ENCODE assay signal across 18 mouse cellular contexts in the genomic region with DNA sequence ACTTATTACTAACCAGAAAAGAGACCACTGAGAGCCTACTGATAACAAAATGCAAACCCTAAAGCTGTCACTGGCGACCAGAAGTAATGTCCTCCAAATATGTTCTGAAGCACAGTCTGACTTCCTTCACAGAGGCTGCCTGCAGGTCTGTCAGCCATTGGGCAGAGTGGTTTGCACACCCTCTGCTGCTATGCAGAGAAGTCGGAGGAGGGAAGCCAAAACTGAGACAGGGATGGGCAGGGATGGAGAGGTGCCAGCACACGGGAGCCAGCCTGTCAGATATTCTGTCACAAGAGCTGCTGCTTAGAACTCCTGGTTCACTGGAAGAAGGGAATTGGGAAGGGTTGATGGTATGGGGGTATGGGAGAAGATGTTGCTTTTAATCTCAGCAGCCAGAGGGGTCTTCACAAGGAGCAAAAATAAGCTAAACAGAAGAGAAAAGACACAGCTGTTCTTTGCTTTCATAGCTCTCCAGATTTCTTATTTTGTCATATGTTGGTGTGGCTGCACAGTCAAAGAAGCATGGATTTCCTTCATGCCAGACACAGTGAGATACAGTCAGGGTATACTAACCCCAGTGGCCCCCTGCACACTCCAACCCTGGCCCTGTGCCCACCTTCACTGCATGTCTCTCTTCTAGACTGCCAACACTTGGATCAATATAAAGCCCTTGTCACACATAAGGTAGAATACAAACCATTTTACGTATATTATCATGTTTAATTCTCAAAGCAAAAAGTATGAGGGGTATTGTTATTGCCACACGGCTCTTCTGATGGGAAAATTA. TPM values are rescaled to one million over a fixed set of nuclear protein-coding genes. Genes with fewer than 3 reads are reported as not detected.
DNase-seq lines count a peak whose midpoint lies in the region; ATAC-seq and TF ChIP-seq lines count a peak whose summit lies in the region.
"Had no signal": no experiment of that assay in that cellular context is flagged by ENCODE, and none has a peak within 500 bp of the region (broad histone marks: within the 10 kb centered on the region; RNA-seq: fewer than 3 reads in every experiment).

No protein-coding gene starts in this region.

- intact Hi-C loops in left cerebral cortex, postnatal 25 days (cut with DNase I): loop anchor here (5.0 kb wide), 1 partner anchor 99 kb away; no protein-coding TSS in a partner anchor
- intact Hi-C loops in gastrocnemius, adult 2 months (cut with DNase I): no loop called here

- TF ChIP-seq CTCF in gastrocnemius, adult 2 months (IDR thresholded peaks at IDR 0.05): no peak

- H3K4me1 ChIP-seq in hindbrain, embryonic 15.5 days (replicated peaks): 0 out of 2 replicates have a peak, but pooled peaks cover 7% of the 10 kb centered on the region
- no peaks in the 10 kb centered on the region for H3K4me1 ChIP-seq in hindbrain, embryonic 10.5 days (replicated peaks)
- H3K4me1 ChIP-seq: neural tube, embryonic 12.5 days had no signal

- DNase-seq in hindbrain, embryonic 10.5 days (ENCODE audit: low spot score): no peak
- DNase-seq in 3T3-L1 (ENCODE audit: low read depth, low spot score): peak; percentile 13
- peak; percentile 89 for DNase-seq in cerebellum, adult 9-11 months
- peak; percentile 35 to 86 for DNase-seq in left cerebral cortex, postnatal 25 days (ENCODE audit: low spot score in 2 of 2)
- no peak for DNase-seq in gastrocnemius, adult 2 months
- DNase-seq in spleen, postnatal 4 days (ENCODE audit: low spot score in 2 of 2): no peak
- DNase-seq: adrenal gland, postnatal 25 days; embryo, embryonic 11 days; heart, adult 11 months; heart, postnatal 4 days; kidney, postnatal 14 days; spleen, adult 18-20 months; thymus, postnatal 36 days had no signal

- no peak overlapping the region for H3K4me3 ChIP-seq in hindbrain, embryonic 15.5 days
- no peak overlapping the region for H3K4me3 ChIP-seq in hindbrain, embryonic 10.5 days
- H3K4me3 ChIP-seq in gastrocnemius, adult 2 months: no peak overlapping the region
- H3K4me3 ChIP-seq: neural tube, embryonic 12.5 days had no signal

- no peaks in the 10 kb centered on the region for H3K9me3 ChIP-seq in hindbrain, embryonic 15.5 days
- H3K9me3 ChIP-seq in hindbrain, embryonic 10.5 days: no peaks in the 10 kb centered on the region
- H3K9me3 ChIP-seq: neural tube, embryonic 12.5 days had no signal

- no peaks in the 10 kb centered on the region for H3K36me3 ChIP-seq in hindbrain, embryonic 15.5 days
- no peaks in the 10 kb centered on the region for H3K36me3 ChIP-seq in hindbrain, embryonic 10.5 days
- H3K36me3 ChIP-seq: neural tube, embryonic 12.5 days had no signal

- no peak overlapping the region for H3K4me2 ChIP-seq in hindbrain, embryonic 15.5 days
- H3K4me2 ChIP-seq: neural tube, embryonic 12.5 days had no signal

- H3K27ac ChIP-seq in hindbrain, embryonic 15.5 days (replicated peaks): peak overlapping the region; percentile 25; the same call in 1 of the 2 replicates
- no peak overlapping the region for H3K27ac ChIP-seq in hindbrain, embryonic 10.5 days
- H3K27ac ChIP-seq in gastrocnemius, adult 2 months: no peak overlapping the region
- H3K27ac ChIP-seq: neural tube, embryonic 12.5 days had no signal

- 56% methylated on average over 5 of the region's 5 CpGs for WGBS in hindbrain, embryonic 15.5 days
- 84% methylated on average over 5 of the region's 5 CpGs for WGBS in hindbrain, embryonic 10.5 days

- H3K27me3 ChIP-seq in hindbrain, embryonic 15.5 days: no peaks in the 10 kb centered on the region
- no peaks in the 10 kb centered on the region for H3K27me3 ChIP-seq in hindbrain, embryonic 10.5 days (ENCODE audit: insufficient read depth, poor library complexity, severe bottlenecking)
- H3K27me3 ChIP-seq: neural tube, embryonic 12.5 days; Patski had no signal

- peak; percentile 27; the same call in 1 of the 2 replicates for ATAC-seq in hindbrain, embryonic 15.5 days (ENCODE audit: low FRiP score, low read depth)
- no peak for ATAC-seq in CD4-positive, CD25-positive, alpha-beta regulatory T cell, adult 4 months
- ATAC-seq: Patski had no signal

- no peak overlapping the region for H3K9ac ChIP-seq in hindbrain, embryonic 15.5 days
- H3K9ac ChIP-seq: neural tube, embryonic 12.5 days had no signal

RNA-seq across cellular contexts. Expression of gene Stxbp5l, which starts 48.8 kb away (rescaled TPM):
- polyA plus RNA-seq in hindbrain, embryonic 15.5 days (2015; fragmentation: Nextera tagmentation; extraction: Ambion mirVana): 15.9 and 16.8 TPM in 2 replicates
- 1.9 and 4.0 TPM in 2 replicates for polyA plus RNA-seq in hindbrain, embryonic 10.5 days (2016; fragmentation: Nextera tagmentation; extraction: Ambion mirVana)
- 100 to 1,000 TPM; 103 to 114 TPM for total RNA-seq in left cerebral cortex, postnatal 25 days (2021)
- under 1 TPM; 0.06 to 0.08 TPM for total RNA-seq in gastrocnemius, adult 2 months (2021)
- polyA plus RNA-seq in CD4-positive, CD25-positive, alpha-beta regulatory T cell, adult 4 months (2017; shearing (Covaris generic)): under 1 TPM in 1 of 2 experiments, not detected in 1; 0.26 TPM
- polyA plus RNA-seq: C2C12 had no signal

Comparison
In these comparisons a context has a peak if more than half of its experiments do, and no peak if none do; other contexts are left out.
1. DNase-seq: peak in 3T3-L1 (single experiment), cerebellum, adult 9-11 months (single experiment) and left cerebral cortex, postnatal 25 days (2 of 2); none in hindbrain, embryonic 10.5 days (single experiment), gastrocnemius, adult 2 months (single experiment) and spleen, postnatal 4 days (0 of 2).